Mouse (Mus musculus) MEL (cell line): Measurements from ENCODE around the gene Fxn. TPM values are rescaled to one million over a fixed set of nuclear protein-coding genes. Genes with fewer than 3 reads are reported as not detected.

ENCODE experiments used
- DNase-seq: peaks from one replicate; pipeline ENCODE4 v3.0.0; 2011; ENCODE audit warnings: low read depth, low spot score
- H3K27ac ChIP-seq: 2 replicates; pipeline ENCODE4 v1.5.1; 2012; ENCODE audit warnings: low read depth, mild to moderate bottlenecking, control low read depth, low read length, moderate library complexity; ENCODE audit not compliant: control insufficient read depth
- H3K27me3 ChIP-seq, 2 experiments: fragments of 150-350 bp in 1 of 2; sonication (generic) in 1 of 2; 2 replicates each; pipeline ENCODE4 v1.6.1; 2012; ENCODE audit warnings: low read length in 2 of 2, mild to moderate bottlenecking in 2 of 2, improper control_type of control experiment in 1 of 2, moderate library complexity in 1 of 2; ENCODE audit not compliant: insufficient read depth in 2 of 2, control insufficient read depth in 1 of 2
- H3K36me3 ChIP-seq, 2 experiments: 2 replicates each; pipeline ENCODE4 v1.6.1; 2012 to 2014; ENCODE audit warnings: low read length in 2 of 2, improper control_type of control experiment in 1 of 2, inconsistent platforms in 1 of 2, mild to moderate bottlenecking in 1 of 2; ENCODE audit not compliant: insufficient read depth in 2 of 2, control insufficient read depth in 1 of 2
- H3K4me1 ChIP-seq, 2 experiments: fragments of 150-350 bp in 1 of 2; sonication (generic) in 1 of 2; 2 replicates each; pipeline ENCODE4 v1.6.1; 2012; ENCODE audit warnings: low read length in 2 of 2, improper control_type of control experiment in 1 of 2, mild to moderate bottlenecking in 1 of 2; ENCODE audit not compliant: insufficient read depth in 2 of 2, control insufficient read depth in 1 of 2
- H3K4me3 ChIP-seq, 2 experiments: fragments of 150-350 bp in 1 of 2; sonication (generic) in 1 of 2; 2 replicates each; pipeline ENCODE4 v1.5.1; 2012; ENCODE audit warnings: low read depth in 2 of 2, low read length in 2 of 2, mild to moderate bottlenecking in 2 of 2, moderate library complexity in 2 of 2, control low read depth in 1 of 2, improper control_type of control experiment in 1 of 2; ENCODE audit not compliant: control insufficient read depth in 1 of 2, insufficient read depth in 1 of 2
- H3K79me2 ChIP-seq: 2 replicates; pipeline ENCODE4 v1.6.1; 2012; ENCODE audit warnings: mild to moderate bottlenecking, low read length, moderate library complexity; ENCODE audit not compliant: control insufficient read depth, poor library complexity, insufficient read depth
- H3K9ac ChIP-seq: 2 replicates; pipeline ENCODE4 v1.6.1; 2012; ENCODE audit warnings: low read depth, mild to moderate bottlenecking, control low read depth, low read length, moderate library complexity; ENCODE audit not compliant: control insufficient read depth, poor library complexity, severe bottlenecking
- H3K9me3 ChIP-seq: fragments of 150-350 bp; sonication (generic); replicated peaks from 2 replicates; pipeline ENCODE4 v1.6.1; 2012; ENCODE audit warnings: mild to moderate bottlenecking, low read length, improper control_type of control experiment, moderate library complexity; ENCODE audit not compliant: insufficient read depth
- BHLHE40 ChIP-seq: IDR thresholded peaks from 2 replicates; pipeline ENCODE4 v1.6.1; 2012; ENCODE audit warnings: low read depth, mild to moderate bottlenecking, inconsistent platforms, low read length, improper control_type of control experiment, borderline replicate concordance
- CHD1 ChIP-seq: IDR thresholded peaks from 2 replicates; pipeline ENCODE4 v1.6.1; 2012; ENCODE audit warnings: low read depth, mild to moderate bottlenecking, inconsistent platforms, low read length, improper control_type of control experiment
- CHD2 ChIP-seq: IDR thresholded peaks from 2 replicates; pipeline ENCODE4 v1.6.1; 2011; ENCODE audit warnings: low read length, improper control_type of control experiment
- ELF1 ChIP-seq: IDR thresholded peaks from 2 replicates; pipeline ENCODE4 v1.6.1; 2014; ENCODE audit warnings: low read depth, mild to moderate bottlenecking, inconsistent platforms, low read length, improper control_type of control experiment, moderate library complexity
- ETS1 ChIP-seq: IDR thresholded peaks from 2 replicates; pipeline ENCODE4 v1.6.1; 2012; ENCODE audit warnings: low read depth, mild to moderate bottlenecking, inconsistent platforms, low read length, improper control_type of control experiment, moderate library complexity
- GABPA ChIP-seq: IDR thresholded peaks from 2 replicates; pipeline ENCODE4 v1.6.1; 2012; ENCODE audit warnings: low read depth, mild to moderate bottlenecking, inconsistent platforms, low read length, improper control_type of control experiment, moderate library complexity
- MAX ChIP-seq: IDR thresholded peaks from 2 replicates; pipeline ENCODE4 v1.6.1; 2011; ENCODE audit warnings: low read length, improper control_type of control experiment
- MEF2A ChIP-seq: IDR thresholded peaks from 2 replicates; pipeline ENCODE4 v1.6.1; 2014; ENCODE audit warnings: low read depth, mild to moderate bottlenecking, inconsistent platforms, low read length, improper control_type of control experiment; ENCODE audit not compliant: poor library complexity, insufficient replicate concordance, severe bottlenecking; ENCODE audit errors: extremely low read depth
- NELFE ChIP-seq: IDR thresholded peaks from 2 replicates; pipeline ENCODE4 v1.6.1; 2011; ENCODE audit warnings: low read depth, low read length, improper control_type of control experiment
- POLR2A ChIP-seq, 2 experiments: IDR thresholded peaks; 2 replicates each; pipeline ENCODE4 v1.6.1; 2011 to 2012; ENCODE audit warnings: low read length in 2 of 2, mild to moderate bottlenecking in 2 of 2, control low read depth in 1 of 2, improper control_type of control experiment in 1 of 2, low read depth in 1 of 2, moderate library complexity in 1 of 2; ENCODE audit not compliant: control insufficient read depth in 1 of 2, insufficient read depth in 1 of 2, poor library complexity in 1 of 2
- POLR2AphosphoS2 ChIP-seq: IDR thresholded peaks from 2 replicates; pipeline ENCODE4 v1.6.1; 2011; ENCODE audit warnings: low read length, improper control_type of control experiment
- POLR2AphosphoS5 ChIP-seq: IDR thresholded peaks from 2 replicates; pipeline ENCODE4 v1.6.1; 2012; ENCODE audit warnings: low read depth, borderline replicate concordance, mild to moderate bottlenecking, inconsistent platforms, low read length, moderate library complexity, mixed read lengths
- SIN3A ChIP-seq: IDR thresholded peaks from 2 replicates; pipeline ENCODE4 v1.6.1; 2012; ENCODE audit warnings: low read length, improper control_type of control experiment, inconsistent platforms
- SMC3 ChIP-seq: IDR thresholded peaks from 2 replicates; pipeline ENCODE4 v1.6.1; 2011; ENCODE audit warnings: low read depth, low read length, improper control_type of control experiment
- TBP ChIP-seq: IDR thresholded peaks from 2 replicates; pipeline ENCODE4 v1.8.0; 2011; ENCODE audit warnings: low read depth, low read length, improper control_type of control experiment
- UBTF ChIP-seq: IDR thresholded peaks from 2 replicates; pipeline ENCODE4 v1.6.1; 2012; ENCODE audit warnings: low read depth, mild to moderate bottlenecking, inconsistent platforms, low read length, improper control_type of control experiment, moderate library complexity, borderline replicate concordance; ENCODE audit not compliant: insufficient read depth
- ZKSCAN1 ChIP-seq: IDR thresholded peaks from 2 replicates; pipeline ENCODE4 v1.6.1; 2012; ENCODE audit warnings: low read depth, mild to moderate bottlenecking, inconsistent platforms, low read length, improper control_type of control experiment, moderate library complexity
- ZMIZ1 ChIP-seq: IDR thresholded peaks from 2 replicates; pipeline ENCODE4 v1.6.1; 2012; ENCODE audit warnings: low read depth, mild to moderate bottlenecking, inconsistent platforms, low read length, improper control_type of control experiment, moderate library complexity
- ZNF384 ChIP-seq: IDR thresholded peaks from 2 replicates; pipeline ENCODE4 v1.6.1; 2012; ENCODE audit warnings: low read depth, mild to moderate bottlenecking, inconsistent platforms, low read length, improper control_type of control experiment
- polyA plus RNA-seq, 2 experiments: library from polyadenylated mRNA; stranded (reverse) in 1 of 2; unstranded in 1 of 2; fragments of >175 nt in 1 of 2; fragments of >200 nt in 1 of 2; gene quantifications; 2 replicates each; pipeline versions ENCODE4 v1.2.1 to v1.2.4; 2012; ENCODE audit warnings: low replicate concordance in 2 of 2, low read depth in 1 of 2; ENCODE audit not compliant: insufficient read length in 2 of 2, insufficient read depth in 1 of 2, missing spikeins in 1 of 2
- total RNA-seq: library from RNA; depleted of rRNA; stranded (reverse); fragments of 300-350 nt; gene quantifications from 2 replicates; pipeline ENCODE4 v1.2.3, GENCODE M21; 2012

Fxn gene
- total and polyA plus RNA-seq, 3 experiments = 53.7 to 83.7 TPM; not detected in 1

GRCm38 (mm10) chr19:24271326-24271725 lies 9.1 kb downstream of the Fxn start:
- H3K36me3 ChIP-seq = peaks cover 2 to 8% of the 10 kb centered on the region in 2 experiments
- no peak overlapping the region for H3K4me3 ChIP-seq
- no peak overlapping the region for H3K27ac ChIP-seq
- no peaks in the 10 kb centered on the region for H3K27me3 ChIP-seq
- no peaks in the 10 kb centered on the region for H3K79me2 ChIP-seq
- peaks cover 2 to 7% of the 10 kb centered on the region in 2 experiments for H3K4me1 ChIP-seq
- DNase-seq = no peak
- no peak for TF ChIP-seq ETS1
- no peak for TF ChIP-seq ZNF384
- TF ChIP-seq POLR2A (IDR thresholded peaks at IDR 0.05; ENCODE audit: control insufficient read depth in 1 of 2, insufficient read depth in 1 of 2, low read depth in 1 of 2, low read length in 2 of 2, poor library complexity in 1 of 2) = no peak
- TF ChIP-seq TBP = no peak
- TF ChIP-seq POLR2AphosphoS5 = no peak
- H3K9ac ChIP-seq = no peak overlapping the region
- H3K9me3 ChIP-seq = no peaks in the 10 kb centered on the region

DNA sequence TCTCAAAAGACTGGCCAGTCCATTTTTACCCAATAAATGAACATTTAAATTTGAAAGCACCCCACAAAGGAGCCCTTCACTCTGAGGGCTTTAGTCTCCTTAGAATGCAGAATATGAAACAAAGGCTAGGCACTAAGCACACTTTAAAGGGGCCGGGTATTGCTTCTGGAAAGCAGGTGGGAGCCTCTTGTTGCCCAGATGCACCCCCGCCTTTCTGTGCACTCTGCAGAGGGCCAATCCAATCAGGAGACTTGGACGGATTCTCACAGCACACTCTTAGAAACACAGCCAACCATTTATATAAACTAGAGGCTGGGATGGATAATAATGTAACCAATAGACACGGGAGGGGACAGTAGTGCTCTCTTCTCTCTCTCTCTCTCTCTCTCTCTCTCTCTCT lies 11.9 kb downstream of the Fxn start:
- TF ChIP-seq ELF1 = no peak
- TF ChIP-seq UBTF = no peak
- TF ChIP-seq POLR2AphosphoS2 = no peak
- TF ChIP-seq ZMIZ1 = no peak
- TF ChIP-seq SMC3 = no peak
- TF ChIP-seq CHD2 = no peak
- TF ChIP-seq ZKSCAN1 = no peak
- TF ChIP-seq MEF2A = no peak
- no peak for TF ChIP-seq CHD1
- no peak for TF ChIP-seq ZNF384
- TF ChIP-seq GABPA = no peak
- TF ChIP-seq TBP = no peak
- no peak for TF ChIP-seq POLR2A (IDR thresholded peaks at IDR 0.05; ENCODE audit: control insufficient read depth in 1 of 2, insufficient read depth in 1 of 2, low read depth in 1 of 2, low read length in 2 of 2, poor library complexity in 1 of 2)
- TF ChIP-seq BHLHE40 = no peak
- no peak for TF ChIP-seq NELFE
- no peak for TF ChIP-seq SIN3A
- TF ChIP-seq MAX = no peak
- Histone ChIP-seq H3K36me3 (peaks cover 0 to 2% of the 10 kb centered on the region in 2 experiments; a peak in 2 of 4 replicates), H3K9ac (no peak overlapping the region), H3K27me3 (no peaks in the 10 kb centered on the region), H3K79me2 (no peaks in the 10 kb centered on the region), H3K9me3 (no peaks in the 10 kb centered on the region), H3K27ac (no peak overlapping the region), H3K4me3 (no peak overlapping the region), H3K4me1 (no peaks in the 10 kb centered on the region)
- no peak for DNase-seq
